Mouse (Mus musculus) brain, adult 2 months (tissue): ENCODE results near the gene Bak1.
"Not testable (repeated sequence)": the region's sequence is repeated elsewhere in the genome, so short reads cannot be mapped to it uniquely, and the experiment has no call there.

Experiments used
- DNase-seq: peaks from one replicate; pipeline ENCODE4 v3.0.0; 2011; ENCODE audit warnings: low read depth, low spot score

Bak1 gene

GRCm38 (mm10) chr17:26983382-26983781 lies 45.4 kb downstream of the Bak1 start:
- no peak for DNase-seq

GRCm38 (mm10) chr17:26981050-26981449 lies 47.8 kb downstream of the Bak1 start:
- DNase-seq, result no peak

DNA sequence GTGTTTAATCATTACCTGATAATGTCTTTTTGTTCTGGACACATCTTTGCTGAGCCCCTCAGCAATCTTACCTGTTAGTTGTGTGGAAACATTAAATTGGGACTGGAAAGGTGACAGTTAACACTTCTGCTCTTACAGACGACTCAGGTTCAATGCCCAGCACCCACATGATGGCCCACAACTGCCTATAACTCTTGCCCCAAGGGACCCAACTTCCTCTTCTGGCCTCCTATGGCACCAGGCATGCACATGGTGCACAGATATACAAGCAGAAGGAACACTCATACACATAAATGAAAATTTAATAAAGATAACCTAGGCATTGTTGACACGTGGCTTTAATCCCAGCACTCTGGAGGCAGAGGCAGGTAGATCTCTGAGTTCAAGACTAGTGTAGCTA lies 49.4 kb downstream of the Bak1 start:
- DNase-seq, result no peak

DNA sequence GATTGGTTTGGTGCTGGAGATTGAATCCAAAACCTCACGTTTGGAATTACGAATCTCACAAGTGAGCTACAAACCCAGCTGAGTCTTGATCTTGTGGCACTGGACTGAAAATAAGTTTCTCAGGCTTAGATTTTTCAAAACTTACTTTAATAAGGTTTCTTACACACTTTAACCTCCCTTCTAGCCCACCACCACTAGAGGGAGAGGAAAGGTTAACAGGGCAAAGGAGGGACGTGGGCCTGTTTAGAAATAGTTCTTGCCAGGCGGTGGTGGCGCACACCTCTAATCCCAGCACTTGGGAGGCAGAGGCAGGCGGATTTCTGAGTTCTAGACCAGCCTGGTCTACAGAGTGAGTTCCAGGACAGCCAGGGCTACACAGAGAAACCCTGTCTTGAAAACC lies 51.5 kb downstream of the Bak1 start:
- DNase-seq, result not testable (repeated sequence)

GRCm38 (mm10) chr17:26975415-26975814 lies 53.4 kb downstream of the Bak1 start:
- DNase-seq, result no peak

- DNase-seq, result no peak
Measured at GRCm38 (mm10) chr17:26974547-26974946, 54.3 kb downstream of the Bak1 start.

- DNase-seq, result peak; percentile 98
Measured at GRCm38 (mm10) chr17:26972703-26973574, 55.9 kb downstream of the Bak1 start, which contains the start of gene Zbtb9. Gene Zbtb9 (plus strand): TSS chr17:26973167.

DNA sequence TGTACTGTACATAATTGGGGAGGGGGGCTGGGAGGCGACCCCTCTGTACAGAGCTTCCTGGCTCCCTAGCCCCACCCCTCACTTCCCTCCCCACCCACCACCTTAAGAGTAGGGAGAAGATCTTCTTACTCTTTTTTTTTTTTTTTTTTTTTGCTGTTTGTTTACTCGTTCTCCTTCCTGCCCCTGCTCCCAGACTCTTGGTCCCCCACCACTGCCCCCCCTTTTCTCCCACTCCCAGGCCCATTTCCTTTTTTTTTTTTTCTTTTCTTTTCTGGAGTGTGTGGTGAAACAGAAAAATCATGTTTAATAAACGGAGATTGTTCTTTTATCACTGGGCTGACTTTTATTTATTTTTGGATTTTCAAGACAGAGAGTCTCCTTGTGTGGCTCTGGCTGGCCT lies 56.7 kb downstream of the Bak1 start:
- DNase-seq, result no peak

DNA sequence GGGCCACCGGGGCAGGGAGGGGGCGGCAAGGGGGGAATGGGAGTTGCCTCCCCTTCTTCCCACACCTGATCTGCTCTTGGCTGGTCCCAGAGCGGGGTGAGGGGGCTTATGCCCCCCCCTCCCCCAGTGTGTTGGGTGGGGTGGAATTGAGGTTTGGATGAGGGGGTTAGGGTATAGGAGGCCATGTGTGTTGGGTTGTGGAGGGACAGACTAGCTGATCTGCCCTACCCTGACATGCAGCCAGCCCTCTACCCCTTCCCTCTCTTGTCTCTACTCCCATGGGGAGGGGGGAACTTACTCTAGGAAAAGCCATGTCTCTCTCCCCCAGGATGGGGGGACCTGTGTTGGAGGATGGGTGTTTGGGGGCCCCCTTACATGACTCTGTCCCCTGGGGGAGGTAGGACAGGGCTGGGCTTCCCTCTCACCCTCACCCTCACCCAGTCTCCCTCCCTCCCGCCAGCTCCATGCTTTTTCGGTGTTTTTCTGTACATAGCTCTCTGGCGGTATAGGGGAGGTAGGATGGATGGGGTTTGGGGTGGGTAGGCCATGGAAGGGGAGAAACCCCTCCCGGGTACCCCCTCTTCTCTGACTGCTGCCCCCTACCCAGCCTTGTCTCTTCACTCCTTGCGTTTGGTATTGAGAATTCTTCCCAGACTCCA lies 57.4 kb downstream of the Bak1 start:
- no peak for DNase-seq

DNA sequence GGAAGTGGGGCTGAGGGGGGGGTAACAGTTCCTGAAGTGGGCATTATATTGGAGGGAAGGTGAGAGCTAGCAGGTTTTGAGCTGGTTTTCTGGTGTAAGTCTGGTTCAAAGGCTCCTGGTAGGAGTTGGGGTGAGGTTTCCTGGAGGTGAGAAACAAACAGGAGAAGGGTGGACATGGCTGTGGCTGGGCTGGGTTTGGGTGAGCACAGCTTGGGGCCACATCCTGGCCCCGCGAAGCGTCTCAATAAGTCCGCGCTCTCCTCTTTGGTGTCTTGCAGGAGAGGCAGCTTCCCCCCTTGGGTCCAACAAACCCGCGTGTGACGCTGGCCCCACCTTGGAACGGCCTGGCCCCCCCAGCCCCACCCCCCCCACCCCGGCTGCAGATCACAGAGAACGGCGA lies 58.6 kb downstream of the Bak1 start:
- no peak for DNase-seq
